Mouse (Mus musculus): ENCODE measurements around the gene Emc9. TPM values are rescaled to one million over a fixed set of nuclear protein-coding genes. Genes with fewer than 3 reads are reported as not detected.
A peak's percentile ranks its signal among the peaks of the same experiment; 100 is the strongest.

Gene Emc9
- polyA plus RNA-seq, 1 experiment: 6.1 TPM

DNA sequence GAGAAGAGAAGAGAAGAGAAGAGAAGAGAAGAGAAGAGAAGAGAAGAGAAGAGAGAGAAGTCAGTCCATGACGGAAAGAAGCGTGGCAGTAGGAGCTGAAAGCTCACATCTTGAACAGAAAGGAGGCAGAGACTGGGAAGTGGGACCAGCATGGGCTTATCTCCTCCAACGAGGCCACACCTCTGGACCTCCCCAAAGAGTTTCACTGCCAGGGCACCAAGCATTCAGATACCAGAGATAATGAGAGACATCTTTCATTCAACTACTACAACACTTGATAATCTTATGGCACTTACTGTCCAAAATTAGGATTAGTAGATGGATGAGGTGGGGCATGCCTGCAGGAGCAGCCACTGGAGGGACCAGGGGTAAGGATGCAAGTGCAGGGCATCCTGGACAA, 29.3 kb downstream of the Emc9 start:
- Histone ChIP-seq H3K27ac (ENCODE audit: insufficient read depth, low read length) (no peak overlapping the region), H3K9me3 (replicated peaks; ENCODE audit: control insufficient read depth, insufficient read depth, low read length, poor library complexity, severe bottlenecking) (no peaks in the 10 kb centered on the region), H3K4me3 (ENCODE audit: low read depth, low read length) (no peak overlapping the region), H3K4me1 (ENCODE audit: control insufficient read depth, insufficient read depth, low read length) (peaks cover 1% of the 10 kb centered on the region), H3K27me3 (ENCODE audit: control insufficient read depth, insufficient read depth, low read length, poor library complexity, severe bottlenecking) (no peaks in the 10 kb centered on the region), H3K36me3 (ENCODE audit: control insufficient read depth, insufficient read depth, low read length, poor library complexity, severe bottlenecking) (no peaks in the 10 kb centered on the region), H3K9ac (ENCODE audit: low read depth, poor library complexity, severe bottlenecking) (no peak overlapping the region)
- TF ChIP-seq POLR2A (IDR thresholded peaks at IDR 0.05; ENCODE audit: insufficient read depth, low read length): no peak
- TF ChIP-seq CTCF (IDR thresholded peaks at IDR 0.05; ENCODE audit: low read depth, low read length): no peak
- no peak for TF ChIP-seq EP300 (IDR thresholded peaks at IDR 0.05; ENCODE audit: insufficient read depth, low read depth, low read length)

DNA sequence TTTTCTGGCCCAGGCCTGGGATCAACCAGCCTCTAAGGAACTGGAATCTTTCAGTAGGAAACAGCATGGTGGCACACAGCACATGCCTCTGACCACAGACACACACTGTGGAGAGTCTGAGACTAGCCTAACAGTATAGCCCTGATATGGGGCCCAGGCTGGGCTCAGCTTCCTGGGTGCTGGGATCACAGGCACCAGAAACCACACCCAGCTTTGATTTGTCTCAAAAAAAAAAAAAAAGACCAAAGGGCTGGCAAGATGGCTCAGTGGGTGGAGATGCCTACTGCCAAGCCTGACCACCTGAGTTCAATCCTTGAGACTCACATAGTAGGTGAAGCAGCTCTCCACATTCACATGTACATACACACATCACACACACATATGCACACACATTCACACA, 30.5 kb downstream of the Emc9 start:
- Histone ChIP-seq H3K9me3 (replicated peaks; ENCODE audit: control insufficient read depth, insufficient read depth, low read length, poor library complexity, severe bottlenecking) (no peaks in the 10 kb centered on the region), H3K27me3 (ENCODE audit: control insufficient read depth, insufficient read depth, low read length, poor library complexity, severe bottlenecking) (no peaks in the 10 kb centered on the region), H3K36me3 (ENCODE audit: control insufficient read depth, insufficient read depth, low read length, poor library complexity, severe bottlenecking) (peaks cover 2% of the 10 kb centered on the region), H3K9ac (ENCODE audit: low read depth, poor library complexity, severe bottlenecking) (no peak overlapping the region), H3K4me1 (ENCODE audit: control insufficient read depth, insufficient read depth, low read length) (peaks cover 1% of the 10 kb centered on the region), H3K27ac (ENCODE audit: insufficient read depth, low read length) (no peak overlapping the region), H3K4me3 (ENCODE audit: low read depth, low read length) (no peak overlapping the region)
- TF ChIP-seq EP300 (IDR thresholded peaks at IDR 0.05; ENCODE audit: insufficient read depth, low read depth, low read length): no peak
- TF ChIP-seq POLR2A (IDR thresholded peaks at IDR 0.05; ENCODE audit: insufficient read depth, low read length): no peak
- TF ChIP-seq CTCF (IDR thresholded peaks at IDR 0.05; ENCODE audit: low read depth, low read length): no peak

- peaks cover 26% of the 10 kb centered on the region for H3K36me3 ChIP-seq (ENCODE audit: control insufficient read depth, insufficient read depth, low read length, poor library complexity, severe bottlenecking)
- H3K27me3 ChIP-seq (ENCODE audit: control insufficient read depth, insufficient read depth, low read length, poor library complexity, severe bottlenecking): no peaks in the 10 kb centered on the region
- H3K4me1 ChIP-seq (ENCODE audit: control insufficient read depth, insufficient read depth, low read length): peaks cover 1% of the 10 kb centered on the region
- no peak overlapping the region for H3K9ac ChIP-seq (ENCODE audit: low read depth, poor library complexity, severe bottlenecking)
- H3K4me3 ChIP-seq (ENCODE audit: low read depth, low read length): no peak overlapping the region
- H3K9me3 ChIP-seq (replicated peaks; ENCODE audit: control insufficient read depth, insufficient read depth, low read length, poor library complexity, severe bottlenecking): no peaks in the 10 kb centered on the region
- peak overlapping the region; percentile 56; the same call in 1 of the 2 replicates for H3K27ac ChIP-seq (ENCODE audit: insufficient read depth, low read length)
- TF ChIP-seq EP300 (IDR thresholded peaks at IDR 0.05; ENCODE audit: insufficient read depth, low read depth, low read length) (no peak), CTCF (IDR thresholded peaks at IDR 0.05; ENCODE audit: low read depth, low read length) (no peak), POLR2A (IDR thresholded peaks at IDR 0.05; ENCODE audit: insufficient read depth, low read length) (no peak)
Measured at GRCm38 (mm10) chr14:55551794-55552193, 33.3 kb downstream of the Emc9 start.

DNA sequence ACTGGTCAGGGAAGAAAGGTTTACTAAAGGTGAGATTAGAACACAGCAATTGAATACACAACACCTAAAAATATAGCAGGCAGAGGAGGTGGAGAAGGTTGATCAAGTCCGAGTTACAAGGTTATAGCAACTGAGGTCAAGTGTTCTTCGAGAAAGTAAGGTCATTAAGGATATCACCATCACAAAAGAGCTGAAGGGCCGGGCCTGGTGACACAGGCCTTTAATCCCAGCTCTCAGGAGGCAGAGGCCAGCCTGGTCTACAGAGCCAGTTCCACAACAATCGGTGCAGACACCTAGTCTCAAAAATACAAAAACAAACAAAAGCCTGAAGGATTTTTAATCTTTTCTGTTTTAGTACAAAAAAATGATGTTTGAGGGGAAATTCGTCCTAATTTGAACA, 33.8 kb downstream of the Emc9 start:
- Histone ChIP-seq H3K4me1 (ENCODE audit: control insufficient read depth, insufficient read depth, low read length) (peaks cover 1% of the 10 kb centered on the region), H3K27ac (ENCODE audit: insufficient read depth, low read length) (no peak overlapping the region), H3K4me3 (ENCODE audit: low read depth, low read length) (no peak overlapping the region), H3K27me3 (ENCODE audit: control insufficient read depth, insufficient read depth, low read length, poor library complexity, severe bottlenecking) (no peaks in the 10 kb centered on the region), H3K9me3 (replicated peaks; ENCODE audit: control insufficient read depth, insufficient read depth, low read length, poor library complexity, severe bottlenecking) (no peaks in the 10 kb centered on the region), H3K36me3 (ENCODE audit: control insufficient read depth, insufficient read depth, low read length, poor library complexity, severe bottlenecking) (peaks cover 27% of the 10 kb centered on the region), H3K9ac (ENCODE audit: low read depth, poor library complexity, severe bottlenecking) (no peak overlapping the region)
- TF ChIP-seq EP300 (IDR thresholded peaks at IDR 0.05; ENCODE audit: insufficient read depth, low read depth, low read length) (peak; percentile 84), POLR2A (IDR thresholded peaks at IDR 0.05; ENCODE audit: insufficient read depth, low read length) (no peak), CTCF (IDR thresholded peaks at IDR 0.05; ENCODE audit: low read depth, low read length) (no peak)

- Histone ChIP-seq H3K27me3 (ENCODE audit: control insufficient read depth, insufficient read depth, low read length, poor library complexity, severe bottlenecking) (no peaks in the 10 kb centered on the region), H3K4me1 (ENCODE audit: control insufficient read depth, insufficient read depth, low read length) (peaks cover 1% of the 10 kb centered on the region), H3K27ac (ENCODE audit: insufficient read depth, low read length) (no peak overlapping the region), H3K36me3 (ENCODE audit: control insufficient read depth, insufficient read depth, low read length, poor library complexity, severe bottlenecking) (peaks cover 36% of the 10 kb centered on the region), H3K4me3 (ENCODE audit: low read depth, low read length) (no peak overlapping the region), H3K9me3 (replicated peaks; ENCODE audit: control insufficient read depth, insufficient read depth, low read length, poor library complexity, severe bottlenecking) (no peaks in the 10 kb centered on the region), H3K9ac (ENCODE audit: low read depth, poor library complexity, severe bottlenecking) (no peak overlapping the region)
- TF ChIP-seq CTCF (IDR thresholded peaks at IDR 0.05; ENCODE audit: low read depth, low read length) (no peak), POLR2A (IDR thresholded peaks at IDR 0.05; ENCODE audit: insufficient read depth, low read length) (no peak), EP300 (IDR thresholded peaks at IDR 0.05; ENCODE audit: insufficient read depth, low read depth, low read length) (no peak)
Measured at GRCm38 (mm10) chr14:55550191-55550590, 34.9 kb downstream of the Emc9 start.

- Histone ChIP-seq H3K27ac (ENCODE audit: insufficient read depth, low read length) (no peak overlapping the region), H3K36me3 (ENCODE audit: control insufficient read depth, insufficient read depth, low read length, poor library complexity, severe bottlenecking) (peaks cover 49% of the 10 kb centered on the region), H3K4me1 (ENCODE audit: control insufficient read depth, insufficient read depth, low read length) (peaks cover 2% of the 10 kb centered on the region)
Measured at GRCm38 (mm10) chr14:55544334-55544733, 40.8 kb downstream of the Emc9 start.

More at GRCm38 (mm10) chr14:55544334-55544733, 40.8 kb downstream of the Emc9 start:
- Histone ChIP-seq H3K4me3 (ENCODE audit: low read depth, low read length) (no peak overlapping the region), H3K9me3 (replicated peaks; ENCODE audit: control insufficient read depth, insufficient read depth, low read length, poor library complexity, severe bottlenecking) (no peaks in the 10 kb centered on the region), H3K9ac (ENCODE audit: low read depth, poor library complexity, severe bottlenecking) (no peak overlapping the region), H3K27me3 (ENCODE audit: control insufficient read depth, insufficient read depth, low read length, poor library complexity, severe bottlenecking) (no peaks in the 10 kb centered on the region)
- TF ChIP-seq EP300 (IDR thresholded peaks at IDR 0.05; ENCODE audit: insufficient read depth, low read depth, low read length) (no peak), POLR2A (IDR thresholded peaks at IDR 0.05; ENCODE audit: insufficient read depth, low read length) (no peak), CTCF (IDR thresholded peaks at IDR 0.05; ENCODE audit: low read depth, low read length) (no peak)

Data from ES-Bruce4 (cell line).